Mouse (Mus musculus) layer of hippocampus, adult 18-20 months (tissue): Measurements from ENCODE around the gene Zfp503. TPM values are rescaled to one million over a fixed set of nuclear protein-coding genes. Genes with fewer than 3 reads are reported as not detected.

Experiments
- DNase-seq, 2 experiments: peaks; one replicate each; pipeline ENCODE4 v3.0.0; 2022; ENCODE audit warnings: low spot score in 2 of 2
- microRNA-seq, 2 experiments: library from miRNA; unstranded; fragments of <30 nt; microRNA quantifications; one replicate each; pipeline ENCODE4 v1.2.0; 2021
- total RNA-seq, 2 experiments: library from RNA; stranded (reverse); gene quantifications; 2 replicates each; pipeline ENCODE4 v1.2.3; 2021

Gene Zfp503
- total RNA-seq, 2 experiments from 2014 or later, result 3.6 to 4.1 TPM

DNA sequence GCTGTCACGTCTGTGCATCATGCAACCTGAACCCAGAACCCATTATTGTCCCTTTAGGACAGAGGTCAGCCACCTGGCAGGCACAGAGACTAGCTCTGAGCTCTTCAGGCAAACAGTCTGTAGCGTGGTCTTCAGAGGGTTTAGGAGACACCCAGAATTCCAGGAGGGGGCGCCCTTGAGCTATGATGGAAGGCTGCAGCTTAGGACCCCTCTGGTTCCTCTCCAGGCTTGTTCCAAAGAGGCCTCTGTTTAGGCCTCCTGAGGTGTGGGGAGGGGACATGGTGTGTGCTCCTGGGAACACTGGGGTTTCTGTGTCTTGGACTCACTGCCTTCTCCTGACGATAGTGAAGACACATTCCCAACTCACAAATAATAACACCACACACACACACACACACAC lies 20.4 kb downstream of the Zfp503 start:
- peak; percentile 25 to 64 for DNase-seq

DNA sequence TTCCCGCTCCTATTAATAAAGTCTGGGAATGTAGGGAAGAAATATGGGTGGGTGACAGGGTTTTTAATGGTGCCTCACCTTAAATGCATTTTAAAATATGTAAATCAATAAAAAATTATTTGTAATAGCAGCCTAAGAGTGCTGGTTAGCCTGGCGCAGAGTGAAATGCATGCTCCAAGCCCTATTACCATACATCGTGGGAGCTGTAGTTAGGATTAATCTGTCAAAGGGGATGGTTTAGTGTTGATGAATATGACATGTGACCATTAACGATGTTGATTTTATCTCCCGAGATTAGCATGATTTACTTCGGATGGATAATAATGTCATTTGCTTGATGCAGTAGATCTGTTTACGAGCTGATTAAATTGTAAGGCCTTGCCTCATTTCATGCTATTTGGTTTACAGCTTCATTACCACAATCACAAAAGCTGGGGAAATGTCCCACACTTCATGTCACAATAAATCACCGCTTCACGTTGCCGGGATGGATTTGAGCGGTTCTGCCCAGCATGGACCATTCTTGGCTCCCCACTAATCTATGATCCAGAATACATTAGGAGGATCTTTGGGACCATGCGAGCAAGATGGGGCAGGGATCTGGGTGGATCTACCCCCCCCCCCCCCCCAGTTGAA lies 21.9 kb downstream of the Zfp503 start:
- no peak for DNase-seq

DNA sequence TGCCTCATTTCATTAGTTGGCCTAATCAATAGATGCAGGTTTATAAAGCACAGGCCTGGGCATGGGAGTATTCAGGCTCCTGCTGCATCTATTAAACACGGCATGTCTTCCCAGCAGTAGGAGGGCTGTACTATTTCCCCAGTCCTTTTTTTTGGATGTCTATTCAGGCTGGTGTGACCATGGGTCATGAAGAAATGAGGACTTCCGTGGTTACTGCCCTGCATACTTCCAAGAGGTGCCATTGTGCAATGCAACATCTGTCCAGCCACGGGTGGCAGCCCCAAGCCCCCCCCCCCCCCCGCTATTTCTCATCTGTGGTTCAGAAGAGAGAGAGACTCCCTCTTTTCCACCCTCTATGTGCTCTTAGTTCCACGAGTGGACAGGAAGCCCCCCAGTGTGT lies 23.1 kb downstream of the Zfp503 start:
- DNase-seq, result no peak

DNA sequence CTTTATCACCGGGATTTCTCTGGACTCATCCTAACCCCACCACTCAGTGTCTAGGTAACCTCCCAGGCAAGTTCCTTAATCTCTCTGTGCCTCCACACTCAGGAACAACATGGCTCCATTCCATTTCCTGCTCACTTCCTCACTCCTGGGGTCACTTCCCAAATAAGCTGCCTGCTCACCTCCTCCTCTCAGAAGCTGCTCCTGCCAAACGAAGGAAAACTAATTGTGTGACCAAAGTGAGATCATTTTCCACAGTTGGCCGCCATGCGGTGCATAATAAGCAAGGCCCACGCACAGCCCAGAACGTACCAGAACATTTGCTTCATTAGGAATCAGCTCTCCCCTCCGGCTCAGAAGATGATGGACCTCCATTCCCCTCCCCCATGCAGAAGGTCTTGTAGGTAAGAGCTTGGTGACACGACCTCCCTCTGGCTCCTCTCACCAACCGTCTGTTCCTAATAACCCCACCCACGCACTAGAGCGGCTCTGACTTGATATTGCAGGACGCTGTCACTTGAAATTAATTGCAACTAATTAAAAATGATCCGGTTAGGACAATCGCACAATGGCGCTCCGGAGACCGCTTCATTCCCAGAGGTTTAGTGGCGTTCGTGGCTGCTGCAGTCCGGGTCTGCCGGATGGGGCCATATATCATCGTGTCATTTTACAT lies 26.9 kb downstream of the Zfp503 start:
- DNase-seq, result peak; percentile 45 to 76

DNA sequence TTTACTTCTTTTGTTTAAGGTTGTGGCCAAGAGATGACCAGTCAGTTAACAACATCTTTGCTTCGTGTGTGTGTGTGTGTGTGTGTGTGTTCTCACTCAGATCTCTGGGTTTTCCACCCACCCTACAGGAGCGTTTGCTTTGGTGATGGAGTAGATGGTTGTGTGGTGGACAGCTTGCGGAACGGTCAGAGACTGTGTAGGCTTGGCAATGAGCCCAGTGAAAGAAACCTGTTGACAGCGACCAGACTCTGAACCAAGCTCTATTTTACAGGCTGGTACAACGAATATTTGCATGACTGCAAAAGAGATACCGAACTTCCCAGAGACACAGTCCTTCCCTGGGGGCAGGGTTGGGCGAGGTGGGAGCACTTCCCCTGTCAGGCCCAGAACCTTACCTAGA lies 30.2 kb downstream of the Zfp503 start:
- no peak for DNase-seq

DNA sequence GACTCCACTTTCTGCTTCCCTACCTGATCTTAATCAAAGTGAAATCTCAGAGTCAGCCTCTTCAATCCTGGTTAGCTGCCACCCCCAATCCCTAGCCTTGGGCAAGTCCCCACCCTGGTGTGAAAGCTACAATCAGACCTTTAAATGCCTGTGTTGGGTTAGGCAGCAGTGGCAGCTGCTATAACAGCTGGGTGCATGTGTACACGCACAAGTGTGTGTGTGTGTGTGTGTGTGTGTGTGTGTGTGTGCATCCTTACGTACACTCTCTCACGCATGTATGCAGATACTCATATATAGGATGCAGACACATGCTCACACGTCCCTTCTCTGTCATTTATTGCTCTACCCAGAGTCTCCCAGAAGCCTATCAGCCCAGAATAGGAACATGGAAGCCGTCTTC lies 30.8 kb downstream of the Zfp503 start:
- DNase-seq, result no peak

DNA sequence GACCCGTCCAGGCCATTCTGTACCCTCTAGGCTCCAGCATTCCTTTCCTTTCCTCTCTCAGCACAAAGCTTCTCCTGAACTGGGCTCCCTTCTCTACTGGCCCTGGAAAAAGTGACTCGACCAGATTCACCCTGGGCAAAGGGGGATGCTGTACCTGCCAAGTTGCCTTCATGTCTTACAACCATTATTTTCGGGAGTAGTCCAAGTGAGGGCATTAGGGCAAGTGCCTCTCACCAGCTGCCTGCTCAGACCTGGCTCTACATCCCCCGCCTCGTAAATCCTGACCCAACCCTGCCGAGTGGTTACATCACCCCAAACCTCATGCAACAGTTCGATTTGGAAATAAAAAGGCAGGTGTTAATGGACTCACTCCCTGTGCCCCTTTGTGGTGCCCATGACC lies 36.9 kb downstream of the Zfp503 start:
- no peak for DNase-seq

DNA sequence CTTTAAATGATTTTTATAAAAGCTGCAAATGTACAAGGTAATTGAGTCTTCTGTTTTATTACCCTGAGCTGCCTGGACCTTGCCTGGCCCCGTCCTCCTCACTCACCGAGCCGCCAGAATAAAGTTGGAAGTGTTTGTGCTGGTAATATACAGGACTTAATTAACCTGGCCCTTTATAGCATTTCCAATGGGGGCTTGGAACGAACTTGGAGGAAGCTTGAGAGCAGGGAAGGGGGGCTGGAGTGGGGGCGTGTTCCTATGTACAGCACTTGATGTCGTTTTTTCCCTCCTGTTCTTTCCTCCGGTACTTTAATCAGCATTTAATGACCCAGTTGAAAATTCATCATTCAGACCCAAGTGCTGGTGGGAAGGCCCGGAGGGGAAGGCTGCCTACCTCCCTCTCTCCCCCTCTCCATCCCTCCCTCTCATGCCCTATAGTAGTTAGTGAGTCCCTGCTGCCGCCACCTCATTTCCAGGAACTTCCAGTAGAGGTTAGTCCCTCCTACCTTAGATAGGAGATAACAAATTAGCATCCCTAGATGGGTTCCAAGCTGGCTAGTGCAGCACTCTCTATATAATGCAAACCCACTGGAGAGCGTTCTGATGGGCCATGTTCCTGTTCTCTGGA lies 37.4 kb downstream of the Zfp503 start:
- DNase-seq, result no peak

DNA sequence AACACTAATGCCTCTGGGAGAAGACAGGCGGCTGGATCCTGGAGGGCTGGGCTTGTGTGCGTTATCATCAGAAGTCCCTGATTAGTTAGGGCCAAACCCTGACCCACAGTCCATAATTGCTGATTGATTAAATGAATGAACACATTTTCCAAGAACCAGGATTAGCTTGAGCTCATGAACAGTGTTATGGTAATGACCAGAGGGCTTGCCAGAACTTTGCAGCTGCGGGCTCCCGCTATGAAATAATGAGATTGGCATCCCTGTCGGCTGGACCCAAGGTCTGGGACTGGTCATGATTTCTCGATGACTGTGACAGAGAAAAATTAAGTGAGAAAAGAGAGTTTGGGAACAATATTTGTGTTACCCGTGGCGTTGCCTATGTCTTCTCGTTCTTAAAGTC lies 44.5 kb downstream of the Zfp503 start:
- no peak for DNase-seq

DNA sequence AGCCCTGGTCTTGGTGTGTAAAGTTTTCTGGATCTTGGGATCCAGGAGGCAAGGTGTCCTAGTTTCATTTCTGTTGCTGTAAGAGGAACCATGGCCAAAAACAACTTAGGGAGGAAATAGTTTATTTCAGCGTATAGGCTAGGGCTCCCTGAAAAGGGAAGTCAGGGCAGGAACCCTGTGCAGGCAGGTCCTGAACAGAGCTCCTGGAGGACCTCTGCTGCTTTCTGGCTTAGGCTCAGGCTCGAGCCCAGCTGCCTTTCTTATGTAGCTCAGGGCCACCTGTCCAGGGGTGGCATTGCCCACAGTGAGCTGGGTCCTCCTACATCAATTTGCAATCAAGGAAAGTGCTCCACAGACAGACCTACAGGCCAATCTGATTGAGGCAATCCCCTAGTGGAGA lies 47.8 kb downstream of the Zfp503 start:
- no peak for DNase-seq

DNA sequence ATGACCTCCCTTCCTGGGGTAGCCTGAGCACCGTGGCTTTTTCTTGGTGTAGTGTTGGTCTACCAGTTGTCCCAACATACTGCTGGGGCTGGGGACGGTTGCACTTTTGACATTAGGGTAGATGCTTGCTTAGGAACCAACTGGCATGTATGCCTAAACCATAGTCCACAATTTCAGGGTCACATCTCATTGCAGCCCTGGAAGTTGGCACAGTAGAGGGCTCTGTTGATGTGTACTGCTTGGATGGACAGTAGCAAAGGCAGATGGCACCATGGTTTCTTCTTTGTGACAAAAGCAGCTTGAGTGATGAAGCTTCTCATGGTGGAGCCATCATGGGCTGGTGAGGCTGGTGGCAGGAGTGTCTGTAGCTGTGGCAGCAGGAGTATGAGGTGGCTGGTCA lies 52.3 kb downstream of the Zfp503 start:
- DNase-seq, result no peak

DNA sequence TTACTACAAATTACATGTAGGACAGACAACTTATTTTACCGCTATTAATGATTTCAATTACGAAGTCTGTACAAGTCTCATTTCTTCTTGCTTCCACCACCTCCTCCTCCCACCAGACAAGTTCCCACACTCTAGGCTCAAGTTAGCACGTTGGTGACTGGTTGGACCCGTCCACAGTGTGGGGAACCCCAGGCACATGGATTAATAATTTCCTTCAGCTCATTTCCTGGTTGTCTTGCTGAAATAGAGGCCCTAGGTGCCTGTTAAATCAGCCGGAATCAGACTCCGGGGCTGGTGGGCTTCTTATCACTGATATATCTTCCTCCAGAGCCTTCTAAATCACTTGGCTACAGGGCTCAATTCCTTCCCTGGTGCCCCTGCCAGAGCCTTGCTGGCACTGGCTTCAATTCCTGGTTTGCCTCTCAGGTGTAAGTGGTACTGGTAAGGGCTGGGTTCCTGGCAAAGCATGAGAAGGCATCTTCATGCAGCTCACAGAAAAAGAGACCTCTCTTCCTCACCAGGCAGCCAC lies 53.2 kb downstream of the Zfp503 start:
- DNase-seq, result no peak

Small RNAs within 50 kb of the gene (microRNA-seq; reads per million reads assigned to microRNA genes)
- gene Gm27532, result 0 reads per million in 2 experiments

Other genes starting within 250 kb of the Zfp503 start
- 10 to 100 TPM; 82.2 to 86.3 TPM for gene Samd8, start 239.1 kb downstream of the Zfp503 start, total RNA-seq
- gene Dusp13, start 238.4 kb downstream of the Zfp503 start, total RNA-seq, result under 1 TPM; 0.62 to 0.68 TPM
- 100 to 1,000 TPM; 234 to 237 TPM for gene Vdac2, start 164.4 kb downstream of the Zfp503 start, total RNA-seq
- gene Comtd1, start 140.6 kb downstream of the Zfp503 start, total RNA-seq, result 10 to 100 TPM; 28.3 to 29.7 TPM
- gene Lrmda, start 30.1 kb upstream of the Zfp503 start, total RNA-seq, result 1 to 10 TPM; 1.1 to 1.3 TPM